Mouse (Mus musculus): ENCODE results near the gene Pdrg1. TPM values are rescaled to one million over a fixed set of nuclear protein-coding genes. Genes with fewer than 3 reads are reported as not detected.

Pdrg1 gene
- total and polyA plus RNA-seq, 3 experiments = 117 to 127 (median 125) TPM

GRCm38 (mm10) chr2:152962091-152962793 is 53.0 kb downstream of the Pdrg1 start, which contains the start of gene Ttll9:
Gene Ttll9 (plus strand): TSS chr2:152962485.
- no peaks in the 10 kb centered on the region for H3K4me1 ChIP-seq (ENCODE audit: control insufficient read depth, insufficient read depth, low read length)
- TF ChIP-seq POLR2A (IDR thresholded peaks at IDR 0.05; ENCODE audit: insufficient read depth, low read depth, low read length) (no peak), EP300 (IDR thresholded peaks at IDR 0.05; ENCODE audit: insufficient read depth, low read depth, low read length) (no peak), CTCF (IDR thresholded peaks at IDR 0.05) (no peak)
- H3K4me3 ChIP-seq = peak within 1 kb of the TSS; percentile 49
- peaks cover under 1% of the 10 kb centered on the region; the same call in 1 of the 2 replicates for H3K27me3 ChIP-seq (ENCODE audit: control insufficient read depth, insufficient read depth, low read length)
- no peak within 1 kb of the TSS for H3K27ac ChIP-seq
- intact Hi-C loops (cut with DNase I) = no loop called here
- no peaks in the 10 kb centered on the region for H3K36me3 ChIP-seq (ENCODE audit: control insufficient read depth, insufficient read depth, low read length)
- no peak within 1 kb of the TSS for H3K9ac ChIP-seq (ENCODE audit: low read depth, low read length)
- DNase-seq = peak; percentile 63 to 75
- no peaks in the 10 kb centered on the region for H3K79me2 ChIP-seq (replicated peaks; ENCODE audit: control insufficient read depth, insufficient read depth, low read length)
- 3% methylated on average over 34 of the region's 34 CpGs for WGBS

Other genes starting within 250 kb of the Pdrg1 start
- gene Bcl2l1, start 183.7 kb downstream of the Pdrg1 start, total RNA-seq (2021) = 100 to 1,000 TPM in 1 of 2 experiments, 10 to 100 TPM in 1; 51.9 to 102 TPM
- 48.1 and 51.2 TPM in 2 replicates for gene Bcl2l1, start 183.7 kb downstream of the Pdrg1 start, polyA plus RNA-seq (2012; rRNA removed)
- gene Tpx2, start 167.5 kb downstream of the Pdrg1 start, total RNA-seq (2021) = 1 to 10 TPM in 1 of 2 experiments, under 1 TPM in 1; 0.75 to 1.1 TPM
- 0.18 and 0.50 TPM in 2 replicates for gene Tpx2, start 167.5 kb downstream of the Pdrg1 start, polyA plus RNA-seq (2012; rRNA removed)
- gene Mylk2, start 104.1 kb downstream of the Pdrg1 start, total RNA-seq (2021) = under 1 TPM; 0.08 to 0.09 TPM
- 0.18 and 0.29 TPM in 2 replicates for gene Mylk2, start 104.1 kb downstream of the Pdrg1 start, polyA plus RNA-seq (2012; rRNA removed)
- gene Foxs1, start 82.2 kb downstream of the Pdrg1 start, total RNA-seq (2021) = 1 to 10 TPM; 1.7 to 3.5 TPM
- gene Foxs1, start 82.2 kb downstream of the Pdrg1 start, polyA plus RNA-seq (2012; rRNA removed) = 9.0 and 10.5 TPM in 2 replicates
- not detected for gene Dusp15, start 63.7 kb downstream of the Pdrg1 start, total RNA-seq (2021)
- 0.25 and 0.26 TPM in 2 replicates for gene Dusp15, start 63.7 kb downstream of the Pdrg1 start, polyA plus RNA-seq (2012; rRNA removed)
- not detected for gene Ttll9, start 52.9 kb downstream of the Pdrg1 start, total RNA-seq (2021)
- gene Ttll9, start 52.9 kb downstream of the Pdrg1 start, polyA plus RNA-seq (2012; rRNA removed) = 0.61 TPM in 1 of 2 replicates, not detected in the other
- gene Xkr7, start 16.4 kb upstream of the Pdrg1 start, total RNA-seq (2021) = not detected
- 0.08 TPM in 1 of 2 replicates, not detected in the other for gene Xkr7, start 16.4 kb upstream of the Pdrg1 start, polyA plus RNA-seq (2012; rRNA removed)
- gene Ccm2l, start 50.5 kb upstream of the Pdrg1 start, total RNA-seq (2021) = 10 to 100 TPM; 13.3 to 15.9 TPM
- gene Ccm2l, start 50.5 kb upstream of the Pdrg1 start, polyA plus RNA-seq (2012; rRNA removed) = 43.4 and 44.3 TPM in 2 replicates
- 1 to 10 TPM; 1.5 TPM for gene Hck, start 93.0 kb upstream of the Pdrg1 start, total RNA-seq (2021)
- 1.9 and 2.9 TPM in 2 replicates for gene Hck, start 93.0 kb upstream of the Pdrg1 start, polyA plus RNA-seq (2012; rRNA removed)
- 10 to 100 TPM; 43.3 to 51.8 TPM for gene Tm9sf4, start 145.9 kb upstream of the Pdrg1 start, total RNA-seq (2021)
- gene Tm9sf4, start 145.9 kb upstream of the Pdrg1 start, polyA plus RNA-seq (2012; rRNA removed) = 34.5 and 48.7 TPM in 2 replicates
- gene Tspyl3, start 210.0 kb upstream of the Pdrg1 start, total RNA-seq (2021) = 1 to 10 TPM in 1 of 2 experiments, under 1 TPM in 1; 0.94 to 1.2 TPM
- gene Tspyl3, start 210.0 kb upstream of the Pdrg1 start, polyA plus RNA-seq (2012; rRNA removed) = 2.1 and 3.0 TPM in 2 replicates
- gene Plagl2, start 226.0 kb upstream of the Pdrg1 start, total RNA-seq (2021) = 1 to 10 TPM; 3.5 to 4.1 TPM
- gene Plagl2, start 226.0 kb upstream of the Pdrg1 start, polyA plus RNA-seq (2012; rRNA removed) = 3.0 and 4.7 TPM in 2 replicates
- gene Pofut1, start 226.1 kb upstream of the Pdrg1 start, total RNA-seq (2021) = 10 to 100 TPM; 12.6 to 13.3 TPM
- gene Pofut1, start 226.1 kb upstream of the Pdrg1 start, polyA plus RNA-seq (2012; rRNA removed) = 12.1 and 17.7 TPM in 2 replicates